ENCODE assay signal across 8 mouse cellular contexts in the genomic region with DNA sequence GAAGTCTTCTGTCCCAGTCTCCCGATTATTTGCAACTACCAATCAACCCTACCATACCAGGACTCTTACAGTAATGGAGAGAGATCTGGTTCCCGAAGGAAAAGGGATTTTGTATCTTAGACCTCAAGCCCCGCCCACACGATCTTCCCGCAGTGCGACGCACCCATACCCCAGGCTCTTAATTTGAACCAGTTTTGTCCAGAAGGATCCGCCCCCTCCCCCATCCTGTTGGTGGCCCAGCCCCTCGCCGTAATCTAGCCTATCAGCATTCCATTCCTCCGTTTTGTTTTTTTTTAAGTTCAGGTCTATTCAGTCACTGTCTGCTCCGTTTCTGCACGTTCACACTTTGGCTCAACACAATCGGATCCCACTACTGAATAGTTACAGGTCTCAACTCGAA. TPM values are rescaled to one million over a fixed set of nuclear protein-coding genes. Genes with fewer than 3 reads are reported as not detected.
DNase-seq lines count a peak whose midpoint lies in the region; ATAC-seq and TF ChIP-seq lines count a peak whose summit lies in the region.

No protein-coding gene starts in this region.

- H3K4me2 ChIP-seq in forebrain, embryonic 12.5 days = peak overlapping the region; percentile 78
- peak overlapping the region; percentile 69 for H3K4me2 ChIP-seq in limb, embryonic 15.5 days
- H3K4me2 ChIP-seq in midbrain, embryonic 15.5 days = peak overlapping the region; percentile 85

- whole genome bisulfite sequencing in bone marrow, adult 2 months = under 1% methylated on average over 15 of the region's 15 CpGs
- under 1% methylated on average over 15 of the region's 15 CpGs for WGBS in forebrain, embryonic 12.5 days
- 0% methylated on average over 15 of the region's 15 CpGs for WGBS in limb, embryonic 15.5 days
- under 1% methylated on average over 15 of the region's 15 CpGs for WGBS in midbrain, embryonic 15.5 days

- TF ChIP-seq POLR2A in bone marrow, adult 2 months (IDR thresholded peaks at IDR 0.05; ENCODE audit: borderline replicate concordance, control insufficient read depth, low read depth, low read length) = no peak
- no peak for TF ChIP-seq POLR2A in testis, adult 2 months (IDR thresholded peaks at IDR 0.05; ENCODE audit: control insufficient read depth, low read depth, low read length)

- H3K4me3 ChIP-seq in bone marrow, adult 2 months (replicated peaks; ENCODE audit: control insufficient read depth, low read depth, low read length) = peak overlapping the region; percentile 88
- H3K4me3 ChIP-seq in forebrain, embryonic 12.5 days (replicated peaks) = peak overlapping the region; percentile 79
- H3K4me3 ChIP-seq in limb, embryonic 15.5 days = peak overlapping the region; percentile 80
- peak overlapping the region; percentile 86 for H3K4me3 ChIP-seq in midbrain, embryonic 15.5 days
- H3K4me3 ChIP-seq in testis, adult 2 months (ENCODE audit: control insufficient read depth, low read depth, low read length) = peak overlapping the region; percentile 94

- no peaks in the 10 kb centered on the region for H3K9me3 ChIP-seq in forebrain, embryonic 12.5 days
- no peaks in the 10 kb centered on the region for H3K9me3 ChIP-seq in limb, embryonic 15.5 days
- H3K9me3 ChIP-seq in midbrain, embryonic 15.5 days = no peaks in the 10 kb centered on the region

- H3K36me3 ChIP-seq in forebrain, embryonic 12.5 days (replicated peaks) = peaks cover 48% of the 10 kb centered on the region
- peaks cover 39% of the 10 kb centered on the region for H3K36me3 ChIP-seq in limb, embryonic 15.5 days
- peaks cover 17% of the 10 kb centered on the region for H3K36me3 ChIP-seq in midbrain, embryonic 15.5 days (replicated peaks)
- H3K36me3 ChIP-seq in testis, adult 2 months (ENCODE audit: control insufficient read depth, insufficient read depth, low read length) = no peaks in the 10 kb centered on the region; the same call in none of the 2 replicates

- no peaks in the 10 kb centered on the region for H3K4me1 ChIP-seq in bone marrow, adult 2 months (ENCODE audit: control insufficient read depth, insufficient read depth, low read length)
- H3K4me1 ChIP-seq in forebrain, embryonic 12.5 days = peaks cover 39% of the 10 kb centered on the region
- peaks cover 30% of the 10 kb centered on the region for H3K4me1 ChIP-seq in limb, embryonic 15.5 days
- peaks cover 40% of the 10 kb centered on the region for H3K4me1 ChIP-seq in midbrain, embryonic 15.5 days
- H3K4me1 ChIP-seq in testis, adult 2 months (ENCODE audit: control insufficient read depth, insufficient read depth, low read length) = peaks cover 7% of the 10 kb centered on the region

- peak overlapping the region; percentile 90 for H3K9ac ChIP-seq in forebrain, embryonic 12.5 days
- H3K9ac ChIP-seq in limb, embryonic 15.5 days = peak overlapping the region; percentile 80
- peak overlapping the region; percentile 79 for H3K9ac ChIP-seq in midbrain, embryonic 15.5 days

- peak; percentile 57 for DNase-seq in layer of hippocampus, adult 11-12 months (ENCODE audit: low spot score)
- DNase-seq in layer of hippocampus, adult 9-10 months (ENCODE audit: low spot score) = no peak
- peak; percentile 74 for DNase-seq in hindlimb bud, embryonic 11.5 days (ENCODE audit: extremely low spot score, low read depth, low spot score)

- TF ChIP-seq CTCF in bone marrow, adult 2 months (IDR thresholded peaks at IDR 0.05; ENCODE audit: control insufficient read depth, insufficient read depth, low read length) = no peak
- no peak for TF ChIP-seq CTCF in testis, adult 2 months (IDR thresholded peaks at IDR 0.05; ENCODE audit: control insufficient read depth, insufficient read depth, insufficient replicate concordance, low read depth, low read length)

- 0 out of 2 replicates have a peak overlapping the region, but pooled peaks have one; percentile 53 for H3K27ac ChIP-seq in bone marrow, adult 2 months (ENCODE audit: control insufficient read depth, insufficient read depth, low read depth, low read length, poor library complexity)
- peak overlapping the region; percentile 89 for H3K27ac ChIP-seq in forebrain, embryonic 12.5 days
- peak overlapping the region; percentile 95 for H3K27ac ChIP-seq in limb, embryonic 15.5 days
- peak overlapping the region; percentile 80 for H3K27ac ChIP-seq in midbrain, embryonic 15.5 days
- H3K27ac ChIP-seq in testis, adult 2 months (ENCODE audit: control insufficient read depth, insufficient read depth, low read depth, low read length) = no peak overlapping the region

- ATAC-seq in forebrain, embryonic 12.5 days (ENCODE audit: low FRiP score) = peak; percentile 73
- ATAC-seq in limb, embryonic 15.5 days (ENCODE audit: insufficient number of reproducible peaks, low FRiP score, low TSS enrichment, low read depth) = peak; percentile 50; the same call in 1 of the 2 replicates
- ATAC-seq in midbrain, embryonic 15.5 days (replicated peaks) = peak; percentile 31; the same call in 1 of the 2 replicates

- H3K27me3 ChIP-seq in forebrain, embryonic 12.5 days = no peaks in the 10 kb centered on the region
- H3K27me3 ChIP-seq in limb, embryonic 15.5 days = no peaks in the 10 kb centered on the region
- no peaks in the 10 kb centered on the region for H3K27me3 ChIP-seq in midbrain, embryonic 15.5 days (replicated peaks)
- H3K27me3 ChIP-seq in testis, adult 2 months (ENCODE audit: control insufficient read depth, insufficient read depth, low read length) = no peaks in the 10 kb centered on the region

RNA-seq across cellular contexts. Expression of a gene that starts 0.9 kb away (rescaled TPM):
- polyA plus RNA-seq in bone marrow, adult 2 months (2011; ENCODE audit: insufficient read depth, insufficient read length, low replicate concordance, missing spikeins) = 144 and 191 TPM in 2 replicates
- polyA plus RNA-seq in forebrain, embryonic 12.5 days (2016; fragmentation: Nextera tagmentation; extraction: Ambion mirVana) = 186 and 191 TPM in 2 replicates
- 151 and 161 TPM in 2 replicates for polyA plus RNA-seq in limb, embryonic 15.5 days (2015; fragmentation: Nextera tagmentation; extraction: Ambion mirVana)
- 115 and 121 TPM in 2 replicates for polyA plus RNA-seq in midbrain, embryonic 15.5 days (2015; fragmentation: Nextera tagmentation; extraction: Ambion mirVana)
- polyA plus RNA-seq in testis, adult 2 months (2012; rRNA removed) = 41.5 and 44.7 TPM in 2 replicates

RNA-seq across cellular contexts. Expression of a gene that starts 0.9 kb away (rescaled TPM):
- 16.7 and 42.0 TPM in 2 replicates for polyA plus RNA-seq in bone marrow, adult 2 months (2011; ENCODE audit: insufficient read depth, insufficient read length, low replicate concordance, missing spikeins)
- 45.6 and 47.0 TPM in 2 replicates for polyA plus RNA-seq in forebrain, embryonic 12.5 days (2016; fragmentation: Nextera tagmentation; extraction: Ambion mirVana)
- 67.8 and 77.2 TPM in 2 replicates for polyA plus RNA-seq in limb, embryonic 15.5 days (2015; fragmentation: Nextera tagmentation; extraction: Ambion mirVana)
- 30.5 and 35.0 TPM in 2 replicates for polyA plus RNA-seq in midbrain, embryonic 15.5 days (2015; fragmentation: Nextera tagmentation; extraction: Ambion mirVana)
- polyA plus RNA-seq in testis, adult 2 months (2012; rRNA removed) = 43.0 and 46.6 TPM in 2 replicates

RNA-seq across cellular contexts. Expression of a gene that starts 17.3 kb away (rescaled TPM):
- polyA plus RNA-seq in bone marrow, adult 2 months (2011; ENCODE audit: insufficient read depth, insufficient read length, low replicate concordance, missing spikeins) = 3.5 and 7.7 TPM in 2 replicates
- 4.7 and 5.1 TPM in 2 replicates for polyA plus RNA-seq in forebrain, embryonic 12.5 days (2016; fragmentation: Nextera tagmentation; extraction: Ambion mirVana)
- 5.5 and 5.6 TPM in 2 replicates for polyA plus RNA-seq in limb, embryonic 15.5 days (2015; fragmentation: Nextera tagmentation; extraction: Ambion mirVana)
- polyA plus RNA-seq in midbrain, embryonic 15.5 days (2015; fragmentation: Nextera tagmentation; extraction: Ambion mirVana) = 15.7 and 15.8 TPM in 2 replicates
- 31.1 and 34.1 TPM in 2 replicates for polyA plus RNA-seq in testis, adult 2 months (2012; rRNA removed)

RNA-seq across cellular contexts. Expression of a gene that starts 20.5 kb away (rescaled TPM):
- not detected in 2 replicates for polyA plus RNA-seq in bone marrow, adult 2 months (2011; ENCODE audit: insufficient read depth, insufficient read length, low replicate concordance, missing spikeins)
- 1.1 and 1.4 TPM in 2 replicates for polyA plus RNA-seq in forebrain, embryonic 12.5 days (2016; fragmentation: Nextera tagmentation; extraction: Ambion mirVana)
- 1.0 and 1.6 TPM in 2 replicates for polyA plus RNA-seq in limb, embryonic 15.5 days (2015; fragmentation: Nextera tagmentation; extraction: Ambion mirVana)
- polyA plus RNA-seq in midbrain, embryonic 15.5 days (2015; fragmentation: Nextera tagmentation; extraction: Ambion mirVana) = 2.1 and 2.7 TPM in 2 replicates
- 0.74 and 1.6 TPM in 2 replicates for polyA plus RNA-seq in testis, adult 2 months (2012; rRNA removed)

RNA-seq across cellular contexts. Expression of a gene that starts 22.2 kb away (rescaled TPM):
- 15.5 TPM in 1 of 2 replicates, not detected in the other for polyA plus RNA-seq in bone marrow, adult 2 months (2011; ENCODE audit: insufficient read depth, insufficient read length, low replicate concordance, missing spikeins)
- not detected in 2 replicates for polyA plus RNA-seq in forebrain, embryonic 12.5 days (2016; fragmentation: Nextera tagmentation; extraction: Ambion mirVana)
- not detected in 2 replicates for polyA plus RNA-seq in limb, embryonic 15.5 days (2015; fragmentation: Nextera tagmentation; extraction: Ambion mirVana)
- polyA plus RNA-seq in midbrain, embryonic 15.5 days (2015; fragmentation: Nextera tagmentation; extraction: Ambion mirVana) = not detected in 2 replicates
- 0.81 and 1.7 TPM in 2 replicates for polyA plus RNA-seq in testis, adult 2 months (2012; rRNA removed)
